Mouse (Mus musculus): ENCODE data around the gene Med26. TPM values are rescaled to one million over a fixed set of nuclear protein-coding genes. Genes with fewer than 3 reads are reported as not detected.

The Med26 gene
- total RNA-seq (2022) = 10 to 100 TPM in 1 of 4 experiments, 1 to 10 TPM in 3; 8.8 to 10.7 (median 9.2) TPM

- peak; percentile 94 to 99 for DNase-seq (ENCODE audit: low spot score in 2 of 2)
Observed at GRCm38 (mm10) chr8:72547802-72548643, at the start of gene Med26. Gene Med26, minus strand, starts transcription at chr8:72548270.

- DNase-seq (ENCODE audit: low spot score in 2 of 2) = no peak
Observed at GRCm38 (mm10) chr8:72590198-72590597, 42.1 kb upstream of the Med26 start.

GRCm38 (mm10) chr8:72589286-72589685 lies 41.2 kb upstream of the Med26 start:
- peak; percentile 48 to 89 for DNase-seq (ENCODE audit: low spot score in 2 of 2)

DNA sequence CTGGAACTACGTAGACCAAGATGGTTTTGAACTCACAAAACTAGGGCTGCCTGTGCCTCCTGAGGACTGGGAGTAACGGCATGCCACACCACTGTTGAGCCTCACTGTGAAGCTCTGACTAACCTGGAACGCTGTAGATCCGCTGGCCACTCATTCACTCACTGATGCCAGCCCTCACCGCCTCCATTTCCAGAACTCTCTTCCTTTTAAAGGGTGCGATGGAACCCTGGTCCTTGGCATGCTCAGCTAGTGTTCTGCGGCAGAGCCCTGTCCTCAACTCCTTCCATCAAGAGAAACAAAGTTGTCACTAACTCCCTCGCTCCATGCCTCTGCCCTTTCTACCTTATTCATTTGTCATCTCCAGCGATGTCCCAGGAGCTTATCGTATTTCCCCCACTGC lies 40.8 kb upstream of the Med26 start:
- peak in 1 of 2 experiments; percentile 51 for DNase-seq (ENCODE audit: low spot score in 2 of 2)

DNA sequence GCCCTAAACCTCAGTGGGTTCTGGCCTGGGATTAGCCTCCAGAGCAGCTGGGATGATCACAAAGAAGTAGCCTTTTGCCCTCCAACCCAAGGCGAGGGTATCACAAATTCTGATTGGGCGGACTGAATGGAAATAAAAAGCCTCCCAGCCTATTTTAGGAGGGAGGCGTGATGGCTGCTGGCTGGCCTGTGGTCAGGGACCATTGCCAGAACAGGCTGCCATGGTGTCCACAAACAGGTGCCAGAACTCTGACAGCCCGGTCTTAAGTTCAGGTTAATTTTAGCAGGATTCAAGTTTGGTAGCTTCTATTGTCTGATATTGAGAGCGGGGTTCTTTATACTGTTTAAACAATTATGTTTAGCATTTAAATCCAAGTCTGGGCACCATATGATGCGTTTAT lies 39.7 kb upstream of the Med26 start:
- DNase-seq (ENCODE audit: low spot score in 2 of 2) = no peak

- DNase-seq (ENCODE audit: low spot score in 2 of 2) = no peak
Observed at GRCm38 (mm10) chr8:72584390-72584789, 36.3 kb upstream of the Med26 start.

GRCm38 (mm10) chr8:72583056-72583771 lies 35.1 kb upstream of the Med26 start:
- DNase-seq (ENCODE audit: low spot score in 2 of 2) = no peak

- no peak for DNase-seq (ENCODE audit: low spot score in 2 of 2)
Observed at GRCm38 (mm10) chr8:72579374-72579773, 31.3 kb upstream of the Med26 start.

DNA sequence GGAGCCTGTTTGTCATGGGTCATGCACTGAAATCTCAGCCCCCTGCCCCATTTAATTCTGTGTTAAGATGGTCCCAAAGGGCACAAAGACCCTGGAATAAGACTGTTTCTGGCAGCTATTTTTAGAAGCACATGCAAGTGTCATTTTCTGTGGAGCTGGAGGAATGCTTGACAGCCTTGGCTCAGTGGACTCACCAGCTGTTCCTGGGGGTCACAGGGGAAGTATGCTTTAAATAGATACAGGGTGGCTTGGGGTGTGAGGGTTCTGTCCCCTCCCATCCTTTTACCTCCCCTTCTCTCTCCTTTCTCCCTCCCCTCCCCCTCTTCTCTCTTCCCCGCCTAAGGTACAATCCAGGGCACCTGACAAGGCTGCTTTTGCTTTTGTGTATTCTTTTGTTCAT lies 29.9 kb upstream of the Med26 start:
- no peak for DNase-seq (ENCODE audit: low spot score in 2 of 2)

DNA sequence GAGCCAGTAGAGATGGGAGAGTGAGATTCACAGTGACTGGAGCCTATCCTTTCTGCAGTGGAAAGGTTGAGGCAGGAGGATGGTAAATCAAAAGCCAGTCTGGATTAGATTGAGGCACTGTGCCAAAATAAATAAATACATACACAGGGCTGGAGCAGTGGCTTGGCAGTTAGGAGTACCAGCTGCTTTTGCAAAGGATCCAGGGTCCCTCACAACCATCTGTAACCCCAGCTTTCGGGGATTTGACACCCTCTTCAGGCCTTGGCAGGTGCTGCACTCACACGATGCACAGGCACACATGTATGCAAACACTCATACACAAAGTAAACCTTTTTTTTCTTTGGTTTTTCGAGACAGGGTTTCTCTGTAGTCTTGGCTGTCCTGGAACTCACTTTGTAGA lies 29.2 kb upstream of the Med26 start:
- no peak for DNase-seq (ENCODE audit: low spot score in 2 of 2)

DNA sequence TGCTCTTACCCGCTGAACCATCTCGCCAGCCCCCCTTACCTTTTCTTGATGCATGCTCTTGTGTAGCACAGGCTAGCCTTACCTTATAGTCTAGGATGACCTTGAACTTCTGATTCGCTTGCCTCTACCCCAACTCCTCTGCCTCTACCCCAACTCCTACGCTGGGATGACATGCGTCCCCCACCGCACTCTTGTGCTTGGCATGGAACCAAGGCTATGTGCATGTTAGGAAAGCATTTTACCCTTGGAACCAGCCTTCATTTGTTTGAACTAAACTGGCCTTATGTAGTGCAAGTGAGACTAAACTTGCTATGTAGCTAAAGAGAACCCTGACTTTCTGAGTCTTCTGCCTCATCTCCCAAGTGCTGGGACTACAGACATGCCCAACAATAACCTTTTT lies 27.8 kb upstream of the Med26 start:
- no peak for DNase-seq (ENCODE audit: low spot score in 2 of 2)

DNA sequence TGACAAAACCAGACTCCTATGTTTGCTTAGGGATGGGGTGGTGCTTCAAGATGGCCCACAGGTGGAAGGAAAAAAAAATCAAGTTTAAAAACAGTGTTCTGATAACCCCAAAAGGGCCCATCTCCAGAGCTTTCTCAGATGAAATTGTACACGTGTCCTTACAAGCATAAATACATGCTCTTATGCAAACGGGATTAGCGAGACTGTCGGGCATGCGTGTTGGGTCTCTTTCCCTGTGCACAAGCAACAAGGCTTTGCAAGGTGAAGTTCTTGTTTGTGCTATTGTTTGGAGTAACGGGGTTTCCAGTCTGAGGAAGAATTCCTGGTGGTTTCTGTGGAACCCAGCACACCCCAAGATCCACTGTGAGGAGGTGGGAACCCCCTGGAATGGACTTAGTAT lies 25.4 kb upstream of the Med26 start:
- no peak for DNase-seq (ENCODE audit: low spot score in 2 of 2)

GRCm38 (mm10) chr8:72572507-72572906 lies 24.4 kb upstream of the Med26 start:
- DNase-seq (ENCODE audit: low spot score in 2 of 2) = no peak

DNA sequence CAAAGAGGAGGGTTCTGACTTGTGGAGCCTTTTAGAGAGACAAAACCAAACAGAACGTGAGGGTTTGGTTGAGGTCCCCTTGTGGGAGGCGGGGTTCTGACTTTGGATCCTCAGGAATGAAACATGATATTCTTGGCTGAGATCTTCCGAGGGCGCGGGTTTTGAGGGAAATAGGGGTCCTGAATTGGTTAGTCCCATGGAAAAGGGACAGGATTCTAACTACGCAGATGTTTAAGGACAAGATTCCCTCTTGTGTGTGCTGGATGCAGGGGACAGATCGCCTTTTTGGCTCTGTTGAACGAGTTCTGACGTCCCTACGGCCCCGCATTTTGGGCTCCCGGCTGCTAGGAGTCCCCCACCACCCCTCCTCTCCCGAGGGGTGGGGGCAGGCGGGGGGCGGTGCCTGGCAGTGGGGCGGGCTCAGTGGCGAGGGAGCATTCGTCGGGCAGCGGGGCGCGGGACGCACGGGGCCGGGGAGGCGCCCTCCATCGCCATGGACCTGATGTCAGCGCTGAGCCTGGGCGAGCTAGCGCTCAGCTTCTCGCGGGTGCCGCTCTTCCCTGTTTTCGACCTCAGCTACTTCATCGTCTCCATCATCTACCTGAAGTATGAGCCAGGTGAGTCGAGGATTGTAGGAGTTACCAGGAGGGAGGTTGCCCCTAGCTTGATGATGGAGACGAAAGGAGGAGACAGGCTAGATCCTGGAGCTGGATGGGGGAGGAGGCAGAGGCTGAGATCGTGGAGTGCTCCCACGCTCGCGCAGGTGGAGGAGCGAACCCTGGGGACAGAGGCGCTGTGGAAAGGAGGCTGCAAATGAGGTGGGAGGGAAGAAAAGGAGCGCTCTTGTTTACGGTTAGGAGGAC lies 23.8 kb upstream of the Med26 start, which contains the start of gene Tmem38a:
Gene Tmem38a (plus strand): TSS at position 445 of the 863 bp plus-strand sequence.
- DNase-seq (ENCODE audit: low spot score in 2 of 2) = peak; percentile 60 to 79

GRCm38 (mm10) chr8:72570633-72571610 lies 22.9 kb upstream of the Med26 start, which contains the start of gene Smim7:
Gene Smim7, minus strand, starts transcription at chr8:72571088.
- peak; percentile 96 to 98 for DNase-seq (ENCODE audit: low spot score in 2 of 2)

DNA sequence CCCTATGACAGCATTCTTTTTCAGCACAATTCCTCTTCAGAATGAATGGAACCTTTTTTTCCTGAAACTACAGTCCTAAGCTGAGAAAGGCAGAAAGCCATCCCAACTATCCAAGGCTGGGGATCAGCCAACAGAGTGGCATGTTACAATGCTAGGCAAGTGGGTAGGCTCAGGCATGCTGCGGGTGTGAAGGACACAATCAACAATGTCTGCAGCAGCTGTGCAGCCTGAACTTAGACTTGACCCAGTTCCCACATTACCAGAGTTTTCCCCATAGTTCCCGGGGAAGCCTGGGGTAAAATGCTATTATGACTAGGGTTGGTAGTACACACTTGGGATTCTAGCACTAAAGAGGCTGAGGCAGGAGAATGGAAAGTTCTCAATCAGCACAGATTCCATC lies 17.9 kb upstream of the Med26 start:
- no peak for DNase-seq (ENCODE audit: low spot score in 2 of 2)

GRCm38 (mm10) chr8:72561111-72561689 lies 13.1 kb upstream of the Med26 start:
- no peak for DNase-seq (ENCODE audit: low spot score in 2 of 2)

- DNase-seq (ENCODE audit: low spot score in 2 of 2) = no peak
Observed at GRCm38 (mm10) chr8:72555770-72556169, 7.7 kb upstream of the Med26 start.

- no peak for DNase-seq (ENCODE audit: low spot score in 2 of 2)
Observed at GRCm38 (mm10) chr8:72549314-72549892, 1.3 kb upstream of the Med26 start.
